Mouse (Mus musculus): ENCODE data around the gene Nutm1. TPM values are rescaled to one million over a fixed set of nuclear protein-coding genes. Genes with fewer than 3 reads are reported as not detected.

Gene Nutm1
- polyA plus RNA-seq, 1 experiment = not detected

- under 1% methylated on average over 92 of the region's 94 CpGs for WGBS
- Histone ChIP-seq H3K4me3 (replicated peaks; ENCODE audit: insufficient read depth, low read depth, low read length) (peak within 1 kb of the TSS; percentile 91), H3K27ac (ENCODE audit: insufficient read depth, low read length) (peak within 1 kb of the TSS; percentile 94), H3K27me3 (ENCODE audit: control insufficient read depth, insufficient read depth, low read length) (no peaks in the 10 kb centered on the region), H3K4me1 (ENCODE audit: control insufficient read depth, insufficient read depth, low read length) (peaks cover 2% of the 10 kb centered on the region; the same call in 1 of the 2 replicates)
- peak; percentile 88 to 94 for DNase-seq
- TF ChIP-seq POLR2A (IDR thresholded peaks at IDR 0.05; ENCODE audit: borderline replicate concordance, insufficient read depth, low read length) = peak; percentile 48; the same call in 1 of the 2 replicates
- TF ChIP-seq CTCF (IDR thresholded peaks at IDR 0.05; ENCODE audit: borderline replicate concordance, insufficient read depth, low read depth, low read length) = peak; percentile 73
These were observed 19.7 kb downstream of the Nutm1 start, which contains the start of gene Lpcat4 for GRCm38 (mm10) chr2:112239212-112239934. Gene Lpcat4 (plus strand): TSS chr2:112239468.

DNA sequence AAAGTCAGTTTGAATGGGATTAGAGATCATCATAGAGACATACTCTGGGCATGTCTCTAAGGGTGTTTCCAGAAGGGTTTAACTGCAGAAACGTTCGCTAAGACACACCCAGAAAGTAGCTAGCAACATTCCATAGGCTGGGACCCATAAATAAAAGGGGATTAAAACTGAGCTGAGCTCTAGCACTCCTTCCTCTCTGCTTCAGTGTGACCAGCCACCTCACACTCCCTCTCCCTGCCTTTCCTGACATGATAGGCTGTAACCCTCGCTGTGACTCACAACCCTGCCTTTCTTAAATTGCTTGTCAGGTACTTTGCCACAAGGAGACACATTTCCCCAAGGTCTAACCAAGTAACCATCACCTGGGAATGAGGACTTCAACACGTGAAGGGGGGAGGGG lies 21.1 kb downstream of the Nutm1 start:
- DNase-seq = no peak
- Histone ChIP-seq H3K27me3 (ENCODE audit: control insufficient read depth, insufficient read depth, low read length) (no peaks in the 10 kb centered on the region), H3K4me1 (ENCODE audit: control insufficient read depth, insufficient read depth, low read length) (peaks cover 2% of the 10 kb centered on the region; the same call in 1 of the 2 replicates), H3K27ac (ENCODE audit: insufficient read depth, low read length) (no peak overlapping the region), H3K4me3 (replicated peaks; ENCODE audit: insufficient read depth, low read depth, low read length) (no peak overlapping the region)
- WGBS = 26% methylated on average over 4 of the region's 4 CpGs
- TF ChIP-seq POLR2A (IDR thresholded peaks at IDR 0.05; ENCODE audit: borderline replicate concordance, insufficient read depth, low read length) (no peak), CTCF (IDR thresholded peaks at IDR 0.05; ENCODE audit: borderline replicate concordance, insufficient read depth, low read depth, low read length) (no peak)

GRCm38 (mm10) chr2:112236620-112237019 lies 22.5 kb downstream of the Nutm1 start:
- WGBS = 66% methylated on average over 2 of the region's 2 CpGs
- DNase-seq = no peak
- Histone ChIP-seq H3K4me3 (replicated peaks; ENCODE audit: insufficient read depth, low read depth, low read length) (no peak overlapping the region), H3K4me1 (ENCODE audit: control insufficient read depth, insufficient read depth, low read length) (peaks cover 2% of the 10 kb centered on the region; the same call in 1 of the 2 replicates), H3K27ac (ENCODE audit: insufficient read depth, low read length) (no peak overlapping the region), H3K27me3 (ENCODE audit: control insufficient read depth, insufficient read depth, low read length) (no peaks in the 10 kb centered on the region)
- TF ChIP-seq CTCF (IDR thresholded peaks at IDR 0.05; ENCODE audit: borderline replicate concordance, insufficient read depth, low read depth, low read length) (no peak), POLR2A (IDR thresholded peaks at IDR 0.05; ENCODE audit: borderline replicate concordance, insufficient read depth, low read length) (no peak)

DNA sequence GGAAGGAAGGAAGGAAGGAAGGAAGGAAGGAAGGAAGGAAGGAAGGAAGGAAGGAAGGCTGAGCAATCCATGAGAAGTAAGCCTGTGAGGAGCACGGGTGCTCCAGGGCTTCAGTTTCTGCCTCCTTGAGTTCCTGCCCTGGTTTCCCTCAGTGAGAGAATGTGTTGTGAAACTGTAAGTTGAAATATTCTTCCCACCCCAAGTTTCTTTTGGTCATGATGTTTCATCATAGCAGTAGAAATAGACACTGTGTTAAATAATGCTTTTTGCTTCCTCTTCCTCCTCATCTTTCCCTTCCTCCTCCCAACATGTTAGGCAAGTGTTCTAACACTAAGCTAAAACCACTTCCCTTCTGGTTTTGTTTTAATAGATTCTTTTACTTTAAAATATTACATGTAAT lies 26.5 kb downstream of the Nutm1 start:
- Histone ChIP-seq H3K4me1 (ENCODE audit: control insufficient read depth, insufficient read depth, low read length) (no peaks in the 10 kb centered on the region), H3K4me3 (replicated peaks; ENCODE audit: insufficient read depth, low read depth, low read length) (no peak overlapping the region), H3K27ac (ENCODE audit: insufficient read depth, low read length) (no peak overlapping the region), H3K27me3 (ENCODE audit: control insufficient read depth, insufficient read depth, low read length) (no peaks in the 10 kb centered on the region)
- TF ChIP-seq CTCF (IDR thresholded peaks at IDR 0.05; ENCODE audit: borderline replicate concordance, insufficient read depth, low read depth, low read length) (no peak), POLR2A (IDR thresholded peaks at IDR 0.05; ENCODE audit: borderline replicate concordance, insufficient read depth, low read length) (no peak)
- 82% methylated on average over 1 of the region's 1 CpGs for WGBS
- no peak for DNase-seq

- 65% methylated on average over 4 of the region's 4 CpGs for WGBS
- H3K27ac ChIP-seq (ENCODE audit: insufficient read depth, low read length) = no peak overlapping the region
- H3K4me1 ChIP-seq (ENCODE audit: control insufficient read depth, insufficient read depth, low read length) = no peaks in the 10 kb centered on the region
- H3K4me3 ChIP-seq (replicated peaks; ENCODE audit: insufficient read depth, low read depth, low read length) = no peak overlapping the region
- H3K27me3 ChIP-seq (ENCODE audit: control insufficient read depth, insufficient read depth, low read length) = no peaks in the 10 kb centered on the region
- no peak for DNase-seq
- TF ChIP-seq POLR2A (IDR thresholded peaks at IDR 0.05; ENCODE audit: borderline replicate concordance, insufficient read depth, low read length) (no peak), CTCF (IDR thresholded peaks at IDR 0.05; ENCODE audit: borderline replicate concordance, insufficient read depth, low read depth, low read length) (no peak)
These were observed 34.7 kb downstream of the Nutm1 start for GRCm38 (mm10) chr2:112224356-112224755.

DNA sequence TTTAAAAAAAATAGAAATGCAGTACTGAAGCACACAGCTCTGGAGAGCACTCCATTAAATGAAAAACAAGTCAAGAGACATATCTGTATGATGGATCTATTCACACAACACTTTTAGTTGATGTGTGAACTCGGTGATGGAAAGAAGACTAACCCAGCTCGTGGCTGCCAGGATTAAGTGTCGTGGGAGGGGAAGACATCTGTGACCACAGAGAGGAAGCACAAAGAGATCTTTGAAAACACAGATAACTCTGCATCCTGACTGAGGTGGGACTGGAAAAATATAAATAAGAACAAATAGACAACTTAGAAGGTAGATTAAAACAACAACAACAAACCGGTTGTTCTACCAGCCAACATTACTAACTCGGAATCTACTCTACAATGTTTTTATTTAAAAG lies 36.5 kb downstream of the Nutm1 start:
- H3K4me3 ChIP-seq (replicated peaks; ENCODE audit: insufficient read depth, low read depth, low read length) = no peak overlapping the region
- TF ChIP-seq CTCF (IDR thresholded peaks at IDR 0.05; ENCODE audit: borderline replicate concordance, insufficient read depth, low read depth, low read length) (no peak), POLR2A (IDR thresholded peaks at IDR 0.05; ENCODE audit: borderline replicate concordance, insufficient read depth, low read length) (no peak)
- no peak overlapping the region for H3K27ac ChIP-seq (ENCODE audit: insufficient read depth, low read length)
- H3K27me3 ChIP-seq (ENCODE audit: control insufficient read depth, insufficient read depth, low read length) = no peaks in the 10 kb centered on the region
- H3K4me1 ChIP-seq (ENCODE audit: control insufficient read depth, insufficient read depth, low read length) = no peaks in the 10 kb centered on the region
- WGBS = 47% methylated on average over 5 of the region's 5 CpGs
- no peak for DNase-seq

DNA sequence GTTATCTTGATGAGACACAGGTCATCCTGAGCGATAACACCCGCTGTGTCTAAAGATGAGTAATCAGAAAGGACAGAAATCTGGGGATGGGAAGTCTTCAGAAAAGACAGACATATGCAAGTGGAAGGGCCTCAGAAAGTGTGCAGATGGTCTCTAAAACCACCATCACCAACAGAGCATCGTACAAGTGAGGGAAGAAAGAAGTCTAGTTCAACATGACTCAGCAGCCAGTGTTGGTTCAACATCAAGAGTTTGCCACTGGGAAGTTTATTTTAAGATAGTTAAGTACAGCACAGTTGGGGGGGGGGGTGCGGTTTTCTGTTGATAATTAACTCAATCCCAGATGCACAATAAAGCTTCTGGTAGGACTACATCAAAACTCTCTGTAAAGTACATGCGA lies 38.2 kb downstream of the Nutm1 start:
- no peaks in the 10 kb centered on the region for H3K4me1 ChIP-seq (ENCODE audit: control insufficient read depth, insufficient read depth, low read length)
- WGBS = 90% methylated on average over 5 of the region's 5 CpGs
- TF ChIP-seq POLR2A (IDR thresholded peaks at IDR 0.05; ENCODE audit: borderline replicate concordance, insufficient read depth, low read length) (no peak), CTCF (IDR thresholded peaks at IDR 0.05; ENCODE audit: borderline replicate concordance, insufficient read depth, low read depth, low read length) (no peak)
- H3K27me3 ChIP-seq (ENCODE audit: control insufficient read depth, insufficient read depth, low read length) = no peaks in the 10 kb centered on the region
- H3K27ac ChIP-seq (ENCODE audit: insufficient read depth, low read length) = no peak overlapping the region
- DNase-seq = no peak
- no peak overlapping the region for H3K4me3 ChIP-seq (replicated peaks; ENCODE audit: insufficient read depth, low read depth, low read length)

GRCm38 (mm10) chr2:112217614-112218013 lies 41.5 kb downstream of the Nutm1 start:
- Histone ChIP-seq H3K27me3 (ENCODE audit: control insufficient read depth, insufficient read depth, low read length) (no peaks in the 10 kb centered on the region), H3K27ac (ENCODE audit: insufficient read depth, low read length) (no peak overlapping the region), H3K4me3 (replicated peaks; ENCODE audit: insufficient read depth, low read depth, low read length) (no peak overlapping the region), H3K4me1 (ENCODE audit: control insufficient read depth, insufficient read depth, low read length) (no peaks in the 10 kb centered on the region)
- TF ChIP-seq CTCF (IDR thresholded peaks at IDR 0.05; ENCODE audit: borderline replicate concordance, insufficient read depth, low read depth, low read length) (no peak), POLR2A (IDR thresholded peaks at IDR 0.05; ENCODE audit: borderline replicate concordance, insufficient read depth, low read length) (no peak)
- WGBS = 81% methylated on average over 6 of the region's 6 CpGs
- DNase-seq = no peak

Measured in cerebellum, adult 2 months (tissue).